Mouse (Mus musculus) kidney, embryonic 16.5 days (tissue): ENCODE results near the gene Cntnap2. TPM values are rescaled to one million over a fixed set of nuclear protein-coding genes. Genes with fewer than 3 reads are reported as not detected.

Experiments
- ATAC-seq: fragments of 200-750 bp; cut with Nextera tagmentation; 2 replicates; pipeline ENCODE4 v1.8.0; 2017; ENCODE audit warnings: moderate TSS enrichment; ENCODE audit not compliant: low FRiP score, low TSS enrichment
- H3K27ac ChIP-seq: fragments of 300-500 bp; sonication (generic); 2 replicates; pipeline ENCODE4 v1.5.1; 2014; ENCODE audit warnings: low read length
- H3K27me3 ChIP-seq: fragments of 300-500 bp; sonication (generic); 2 replicates; pipeline ENCODE4 v1.6.1; 2014; ENCODE audit warnings: low read length, control low read depth, mixed read lengths; ENCODE audit not compliant: insufficient read depth
- H3K36me3 ChIP-seq: fragments of 300-500 bp; sonication (generic); 2 replicates; pipeline ENCODE4 v1.6.1; 2014; ENCODE audit warnings: low read length, control low read depth, mixed read lengths; ENCODE audit not compliant: insufficient read depth
- H3K4me1 ChIP-seq: fragments of 300-500 bp; sonication (generic); 2 replicates; pipeline ENCODE4 v1.6.1; 2014; ENCODE audit warnings: low read length, control low read depth, mixed read lengths; ENCODE audit not compliant: insufficient read depth
- H3K4me2 ChIP-seq: fragments of 300-500 bp; sonication (generic); replicated peaks from 2 replicates; pipeline ENCODE4 v1.6.1; 2014; ENCODE audit warnings: low read depth, low read length
- H3K4me3 ChIP-seq: fragments of 300-500 bp; sonication (generic); 2 replicates; pipeline ENCODE4 v1.5.1; 2014; ENCODE audit warnings: mild to moderate bottlenecking, low read length
- H3K9ac ChIP-seq: fragments of 300-500 bp; sonication (generic); replicated peaks from 2 replicates; pipeline ENCODE4 v1.6.1; 2014; ENCODE audit warnings: low read length
- H3K9me3 ChIP-seq: fragments of 300-500 bp; sonication (generic); 2 replicates; pipeline ENCODE4 v1.6.1; 2016; ENCODE audit warnings: low read length, control low read depth
- WGBS: fragments of 180-500 bp; shearing (Covaris S2); extraction: QIAGEN DNeasy Blood & Tissue Kit; methylation state at CpG from one replicate; pipeline ENCODE4 v1.1.7; 2014; 5-methylcytosine and 5-hydroxymethylcytosine counted together
- polyA plus RNA-seq: library from polyadenylated mRNA; unstranded; fragments of >200 nt; fragmentation: Nextera tagmentation; extraction: Ambion mirVana; gene quantifications from 2 replicates; pipeline ENCODE4 v1.2.1, GENCODE M21; 2015

Cntnap2 gene
- polyA plus RNA-seq, 1 experiment from 2014 or later: 2.2 TPM

DNA sequence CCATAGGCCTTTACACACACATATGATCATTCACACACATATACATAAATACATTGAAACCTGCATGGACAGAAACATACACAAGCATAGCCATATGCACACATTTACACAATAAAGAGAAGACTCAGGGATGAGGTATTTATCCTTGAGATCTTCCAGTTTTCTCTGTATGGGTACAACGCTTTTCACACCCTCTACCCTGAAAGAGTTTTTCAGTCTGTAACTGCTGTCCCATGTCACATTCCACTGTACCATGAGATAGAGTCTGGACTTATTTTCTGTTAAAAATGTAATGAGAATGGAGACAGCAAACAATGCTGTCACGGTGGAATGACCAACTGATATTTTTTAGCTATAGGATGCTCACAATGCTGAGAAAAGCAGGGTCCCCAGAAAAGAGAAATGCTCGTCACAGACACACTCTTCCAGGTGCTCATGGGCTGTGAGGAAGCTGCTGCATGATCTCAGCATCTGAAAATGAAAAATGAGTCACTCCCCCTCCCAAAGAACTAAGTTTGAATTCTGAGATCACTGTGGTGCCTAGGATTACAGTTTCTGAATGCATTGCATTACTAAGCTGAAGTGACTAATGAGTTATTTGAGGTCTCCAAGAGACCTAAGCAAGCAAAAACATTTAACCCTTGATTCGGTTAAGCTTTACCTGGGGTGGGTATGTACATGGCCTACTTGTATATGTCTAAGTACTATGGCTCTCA lies 782.6 kb downstream of the Cntnap2 start:
- Histone ChIP-seq H3K9ac (no peak overlapping the region), H3K36me3 (no peaks in the 10 kb centered on the region), H3K27me3 (no peaks in the 10 kb centered on the region), H3K4me3 (no peak overlapping the region), H3K4me2 (no peak overlapping the region), H3K4me1 (no peaks in the 10 kb centered on the region), H3K9me3 (no peaks in the 10 kb centered on the region), H3K27ac (no peak overlapping the region)
- ATAC-seq: no peak
- 76% methylated on average over 4 of the region's 4 CpGs for WGBS

- no peak overlapping the region for H3K9ac ChIP-seq
- no peaks in the 10 kb centered on the region for H3K4me1 ChIP-seq
- H3K27me3 ChIP-seq: no peaks in the 10 kb centered on the region
- H3K9me3 ChIP-seq: no peaks in the 10 kb centered on the region
- H3K4me3 ChIP-seq: no peak overlapping the region
- no peak overlapping the region for H3K4me2 ChIP-seq
- no peak overlapping the region for H3K27ac ChIP-seq
- ATAC-seq: no peak
- 55% methylated on average over 1 of the region's 1 CpGs for WGBS
- H3K36me3 ChIP-seq: no peaks in the 10 kb centered on the region
Observed at GRCm38 (mm10) chr6:45843736-45844135, 784.6 kb downstream of the Cntnap2 start.

GRCm38 (mm10) chr6:45871409-45871992 lies 812.3 kb downstream of the Cntnap2 start:
- Histone ChIP-seq H3K27ac (no peak overlapping the region), H3K9me3 (0 out of 2 replicates have a peak, but pooled peaks cover 1% of the 10 kb centered on the region), H3K9ac (no peak overlapping the region), H3K27me3 (no peaks in the 10 kb centered on the region), H3K4me2 (no peak overlapping the region), H3K4me3 (no peak overlapping the region), H3K4me1 (no peaks in the 10 kb centered on the region), H3K36me3 (no peaks in the 10 kb centered on the region)
- ATAC-seq: no peak
- WGBS: 56% methylated on average over 3 of the region's 3 CpGs

GRCm38 (mm10) chr6:45885486-45885885 lies 826.3 kb downstream of the Cntnap2 start:
- H3K4me3 ChIP-seq: no peak overlapping the region
- no peaks in the 10 kb centered on the region for H3K4me1 ChIP-seq
- no peak overlapping the region for H3K27ac ChIP-seq
- H3K9ac ChIP-seq: no peak overlapping the region
- 73% methylated on average over 1 of the region's 1 CpGs for WGBS
- ATAC-seq: no peak
- H3K9me3 ChIP-seq: no peaks in the 10 kb centered on the region
- no peaks in the 10 kb centered on the region for H3K36me3 ChIP-seq
- H3K27me3 ChIP-seq: no peaks in the 10 kb centered on the region
- H3K4me2 ChIP-seq: no peak overlapping the region

- H3K4me3 ChIP-seq: no peak overlapping the region
- no peaks in the 10 kb centered on the region for H3K36me3 ChIP-seq
- no peaks in the 10 kb centered on the region for H3K4me1 ChIP-seq
- H3K4me2 ChIP-seq: no peak overlapping the region
- no peak overlapping the region for H3K9ac ChIP-seq
- no peaks in the 10 kb centered on the region for H3K27me3 ChIP-seq
- no peak for ATAC-seq
- H3K27ac ChIP-seq: no peak overlapping the region
- H3K9me3 ChIP-seq: no peaks in the 10 kb centered on the region
- 37% methylated on average over 3 of the region's 3 CpGs for WGBS
Observed at GRCm38 (mm10) chr6:45887901-45888300, 828.7 kb downstream of the Cntnap2 start.

- Histone ChIP-seq H3K9me3 (no peaks in the 10 kb centered on the region), H3K27me3 (no peaks in the 10 kb centered on the region), H3K9ac (no peak overlapping the region), H3K36me3 (no peaks in the 10 kb centered on the region), H3K4me3 (no peak overlapping the region), H3K4me1 (no peaks in the 10 kb centered on the region), H3K27ac (no peak overlapping the region), H3K4me2 (no peak overlapping the region)
- WGBS: 82% methylated on average over 3 of the region's 3 CpGs
- no peak for ATAC-seq
Observed at GRCm38 (mm10) chr6:45938263-45938662, 879.1 kb downstream of the Cntnap2 start.

GRCm38 (mm10) chr6:45938775-45939174 lies 879.6 kb downstream of the Cntnap2 start:
- Histone ChIP-seq H3K4me3 (no peak overlapping the region), H3K27me3 (no peaks in the 10 kb centered on the region), H3K27ac (no peak overlapping the region), H3K9ac (no peak overlapping the region), H3K4me1 (no peaks in the 10 kb centered on the region), H3K9me3 (no peaks in the 10 kb centered on the region), H3K36me3 (no peaks in the 10 kb centered on the region), H3K4me2 (no peak overlapping the region)
- 54% methylated on average over 1 of the region's 1 CpGs for WGBS
- ATAC-seq: no peak

DNA sequence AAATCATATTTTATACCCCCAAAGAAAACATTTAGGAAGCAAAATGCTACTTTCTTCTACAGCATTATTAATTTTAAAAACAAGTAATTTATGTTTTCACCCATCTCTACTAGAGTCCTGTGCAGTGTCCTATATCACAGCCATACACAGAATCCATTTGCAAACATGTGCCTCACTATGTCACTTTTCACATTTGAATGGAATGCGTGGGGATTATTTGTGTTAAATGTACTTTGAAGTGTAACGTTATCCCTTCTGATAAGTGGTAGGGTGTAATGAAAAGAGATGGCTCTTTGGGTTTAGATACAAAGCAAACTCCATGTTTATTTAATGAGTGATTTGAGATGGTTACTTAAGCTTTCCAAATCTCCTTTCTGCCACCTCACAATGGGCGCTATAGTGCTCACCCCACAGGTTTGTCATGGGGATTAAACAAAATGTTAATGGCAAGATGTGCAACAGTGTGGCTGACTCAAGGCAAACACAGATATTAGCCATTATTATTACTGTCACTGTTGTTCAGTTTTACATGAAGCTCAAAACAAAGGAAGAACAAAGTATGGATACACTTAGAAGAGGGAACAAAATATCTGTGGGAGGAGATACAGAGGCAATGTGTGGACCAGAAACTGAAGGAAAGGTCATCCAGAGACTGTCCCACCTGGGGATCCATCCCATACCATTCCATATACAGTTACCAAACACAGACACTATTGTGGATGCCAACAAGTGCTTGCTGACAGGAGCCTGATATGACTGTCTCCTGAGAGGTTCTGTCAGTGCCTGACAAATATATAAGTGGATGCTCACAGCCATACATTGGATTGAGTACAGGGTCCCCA lies 886.2 kb downstream of the Cntnap2 start:
- H3K9me3 ChIP-seq: no peaks in the 10 kb centered on the region

DNA sequence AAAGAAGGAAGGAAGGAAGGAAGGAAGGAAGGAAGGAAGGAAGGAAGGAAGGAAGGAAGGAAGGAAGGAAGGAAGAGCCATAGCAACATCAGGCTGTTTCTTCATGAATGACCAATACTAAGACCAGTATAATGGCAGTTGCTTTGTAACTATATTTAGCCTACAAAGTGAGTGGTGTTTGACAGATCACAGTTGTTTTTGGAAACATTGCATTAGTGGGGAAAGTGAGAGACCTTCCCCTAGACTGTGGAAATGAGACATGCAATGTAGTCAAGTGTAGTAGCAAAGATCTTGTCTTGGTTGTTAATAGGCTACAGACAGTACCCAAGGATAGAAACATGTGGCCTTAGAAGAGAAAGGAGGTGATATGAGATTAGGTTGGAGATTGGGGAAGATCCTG lies 895.6 kb downstream of the Cntnap2 start:
- Histone ChIP-seq H3K27ac (no peak overlapping the region), H3K9me3 (no peaks in the 10 kb centered on the region), H3K4me3 (no peak overlapping the region), H3K4me2 (no peak overlapping the region), H3K27me3 (no peaks in the 10 kb centered on the region), H3K9ac (no peak overlapping the region), H3K36me3 (no peaks in the 10 kb centered on the region), H3K4me1 (no peaks in the 10 kb centered on the region)
- no peak for ATAC-seq

More for the DNA sequence above, 886.2 kb downstream of the Cntnap2 start:
- no peak overlapping the region for H3K4me2 ChIP-seq
- no peaks in the 10 kb centered on the region for H3K4me1 ChIP-seq
- H3K36me3 ChIP-seq: no peaks in the 10 kb centered on the region
- no peak overlapping the region for H3K27ac ChIP-seq
- no peaks in the 10 kb centered on the region for H3K27me3 ChIP-seq
- no peak for ATAC-seq
- H3K4me3 ChIP-seq: no peak overlapping the region
- 72% methylated on average over 3 of the region's 3 CpGs for WGBS
- no peak overlapping the region for H3K9ac ChIP-seq

DNA sequence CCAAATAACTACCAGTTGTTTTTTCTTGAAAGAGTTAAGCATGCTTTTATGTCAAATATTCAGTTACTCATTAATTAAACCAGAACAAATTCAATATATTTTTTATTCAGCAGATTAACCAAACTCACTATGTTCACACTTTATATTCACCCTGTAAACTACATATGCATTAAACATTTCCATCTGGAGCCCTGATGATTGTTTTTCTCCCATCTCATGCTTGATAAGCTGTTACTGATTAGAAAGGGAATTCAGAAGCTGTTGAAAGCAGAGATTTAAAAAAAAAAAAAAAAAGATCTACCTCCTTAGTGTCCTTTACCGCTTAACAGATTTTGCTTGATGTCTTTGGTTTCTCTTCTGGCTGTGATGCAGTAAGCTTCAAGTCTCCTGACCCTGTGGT lies 905.3 kb downstream of the Cntnap2 start:
- no peak overlapping the region for H3K9ac ChIP-seq
- no peaks in the 10 kb centered on the region for H3K36me3 ChIP-seq
- H3K27ac ChIP-seq: no peak overlapping the region
- H3K4me2 ChIP-seq: no peak overlapping the region
- no peaks in the 10 kb centered on the region for H3K9me3 ChIP-seq
- 81% methylated on average over 1 of the region's 1 CpGs for WGBS
- no peak overlapping the region for H3K4me3 ChIP-seq
- ATAC-seq: no peak
- H3K4me1 ChIP-seq: no peaks in the 10 kb centered on the region
- H3K27me3 ChIP-seq: no peaks in the 10 kb centered on the region
